In genomic region chr12:16589966-16590365, GRCm38 (mm10) we compare ENCODE assay signal across 7 mouse cellular contexts. TPM values are rescaled to one million over a fixed set of nuclear protein-coding genes. Genes with fewer than 3 reads are reported as not detected.
A peak's percentile ranks its signal among the peaks of the same experiment; 100 is the strongest.
DNase-seq lines count a peak whose midpoint lies in the region; ATAC-seq and TF ChIP-seq lines count a peak whose summit lies in the region.

No protein-coding gene starts in this region.

- no peak for TF ChIP-seq RAD21 in CH12.LX (IDR thresholded peaks at IDR 0.05; ENCODE audit: low read depth, low read length)

- no peak overlapping the region for H3K27ac ChIP-seq in CH12.LX (ENCODE audit: insufficient read depth, low read depth)
- H3K27ac ChIP-seq in embryonic facial prominence, embryonic 10.5 days (replicated peaks): peak overlapping the region; percentile 90
- H3K27ac ChIP-seq in intestine, embryonic 14.5 days (ENCODE audit: low read depth): no peak overlapping the region
- no peak overlapping the region for H3K27ac ChIP-seq in left cerebral cortex, adult 2 months

- no peak for ATAC-seq in intestine, embryonic 14.5 days (replicated peaks; ENCODE audit: low FRiP score, low TSS enrichment, low read depth)

- TF ChIP-seq CTCF in CH12.LX (conservative IDR thresholded peaks at IDR 0.05 in 1 of 2, IDR thresholded peaks at IDR 0.05 in 1 of 2; ENCODE audit: low read depth in 2 of 2, low read length in 2 of 2): no peak
- TF ChIP-seq CTCF in left cerebral cortex, adult 2 months (IDR thresholded peaks at IDR 0.05): no peak

- dilution Hi-C loops in CH12.LX (cut with MboI; ENCODE audit: extremely low pct_ligation_motif_present, extremely low pct_unique_long_range_greater_than_20kb, low sequenced_read_pairs): no loop called here

- peaks cover 22 to 70% of the 10 kb centered on the region in 2 experiments for H3K4me1 ChIP-seq in CH12.LX (ENCODE audit: control insufficient read depth in 1 of 2, insufficient read depth in 2 of 2)
- H3K4me1 ChIP-seq in embryonic facial prominence, embryonic 10.5 days: peaks cover 63% of the 10 kb centered on the region
- peaks cover 14% of the 10 kb centered on the region for H3K4me1 ChIP-seq in intestine, embryonic 14.5 days (replicated peaks; ENCODE audit: control insufficient read depth, insufficient read depth, low read length)

- in situ Hi-C loops in CH12.LX (cut with MboI; ENCODE audit: low pct_ligation_motif_present, low pct_unique_long_range_greater_than_20kb, low sequenced_read_pairs): no loop called here

- no peak overlapping the region for H3K4me3 ChIP-seq in CH12.LX (replicated peaks in 1 of 3; ENCODE audit: low read depth in 2 of 3, low read length in 2 of 3, poor library complexity in 1 of 3)
- peak overlapping the region; percentile 86 for H3K4me3 ChIP-seq in embryonic facial prominence, embryonic 10.5 days
- no peak overlapping the region; the same call in 1 of the 2 replicates for H3K4me3 ChIP-seq in intestine, embryonic 14.5 days (ENCODE audit: low read depth, low read length)
- H3K4me3 ChIP-seq in left cerebral cortex, adult 2 months: no peak overlapping the region

- H3K36me3 ChIP-seq in CH12.LX (replicated peaks in 1 of 2; ENCODE audit: control insufficient read depth in 1 of 2, insufficient read depth in 1 of 2, low read length in 1 of 2): peaks cover 0 to 4% of the 10 kb centered on the region in 2 experiments
- H3K36me3 ChIP-seq in embryonic facial prominence, embryonic 10.5 days (replicated peaks): no peaks in the 10 kb centered on the region
- no peaks in the 10 kb centered on the region for H3K36me3 ChIP-seq in intestine, embryonic 14.5 days (ENCODE audit: control insufficient read depth, insufficient read depth, low read length)

- TF ChIP-seq EP300 in CH12.LX (IDR thresholded peaks at IDR 0.05; ENCODE audit: low read length): no peak

- no peaks in the 10 kb centered on the region for H3K27me3 ChIP-seq in CH12.LX (replicated peaks)
- H3K27me3 ChIP-seq in embryonic facial prominence, embryonic 10.5 days (replicated peaks; ENCODE audit: low read depth, poor library complexity, severe bottlenecking): no peaks in the 10 kb centered on the region
- no peaks in the 10 kb centered on the region for H3K27me3 ChIP-seq in intestine, embryonic 14.5 days (replicated peaks; ENCODE audit: control insufficient read depth, insufficient read depth, low read length)

- no peaks in the 10 kb centered on the region for H3K79me2 ChIP-seq in CH12.LX (replicated peaks; ENCODE audit: control insufficient read depth, extremely low read depth, insufficient read depth, poor library complexity, severe bottlenecking)

- intact Hi-C loops in left cerebral cortex, adult 2 months (cut with DNase I): no loop called here

- 14% methylated on average over 4 of the region's 4 CpGs for WGBS in embryonic facial prominence, embryonic 10.5 days
- WGBS in intestine, embryonic 14.5 days: 8% methylated on average over 4 of the region's 4 CpGs

- H3K9ac ChIP-seq in CH12.LX (ENCODE audit: insufficient read depth, low read depth): no peak overlapping the region
- no peak overlapping the region for H3K9ac ChIP-seq in intestine, embryonic 14.5 days (ENCODE audit: low read length)

- DNase-seq in CH12.LX (ENCODE audit: extremely low read depth): no peak
- DNase-seq in embryonic facial prominence, embryonic 10.5 days (ENCODE audit: low spot score): no peak
- peak; percentile 70 for DNase-seq in intestine, embryonic 14.5 days (ENCODE audit: low spot score)
- peak; percentile 59 for DNase-seq in lung, postnatal 10 days
- no peak for DNase-seq in frontal cortex, postnatal 14 days (ENCODE audit: low spot score in 2 of 2)
- DNase-seq in layer of hippocampus, postnatal 25 days (ENCODE audit: extremely low spot score in 1 of 2, low spot score in 1 of 2): no peak
- DNase-seq in left cerebral cortex, adult 2 months (ENCODE audit: extremely low spot score in 1 of 2, low spot score in 2 of 2): no peak

- H3K9me3 ChIP-seq in CH12.LX (replicated peaks; ENCODE audit: low read length): no peaks in the 10 kb centered on the region
- no peaks in the 10 kb centered on the region for H3K9me3 ChIP-seq in embryonic facial prominence, embryonic 10.5 days
- H3K9me3 ChIP-seq in intestine, embryonic 14.5 days (ENCODE audit: control insufficient read depth, low read length): no peaks in the 10 kb centered on the region

- 0 out of 2 replicates have a peak overlapping the region, but pooled peaks have one; percentile 24 for H3K4me2 ChIP-seq in CH12.LX (ENCODE audit: insufficient read depth, low read depth, poor library complexity, severe bottlenecking)
- peak overlapping the region; percentile 86 for H3K4me2 ChIP-seq in intestine, embryonic 14.5 days (ENCODE audit: low read length)

- TF ChIP-seq POLR2A in CH12.LX (IDR thresholded peaks at IDR 0.05; ENCODE audit: low read depth, low read length): no peak

TF ChIP-seq in CH12.LX, 34 proteins besides CTCF, POLR2A, EP300 and RAD21:
- TF ChIP-seq SIN3A (IDR thresholded peaks at IDR 0.05; ENCODE audit: low read length) (no peak), UBTF (IDR thresholded peaks at IDR 0.05; ENCODE audit: low read depth, low read length) (no peak), NELFE (IDR thresholded peaks at IDR 0.05; ENCODE audit: low read depth, low read length) (no peak), PAX5 (IDR thresholded peaks at IDR 0.05; ENCODE audit: low read length) (no peak), TBP (conservative IDR thresholded peaks at IDR 0.05; ENCODE audit: low read depth, low read length) (no peak), USF1 (IDR thresholded peaks at IDR 0.05; ENCODE audit: low read depth, low read length) (no peak), MAZ (IDR thresholded peaks at IDR 0.05; ENCODE audit: low read depth, low read length) (no peak), MAX (IDR thresholded peaks at IDR 0.05; ENCODE audit: low read length) (no peak), CHD1 (IDR thresholded peaks at IDR 0.05; ENCODE audit: low read depth, low read length) (no peak), ZNF384 (IDR thresholded peaks at IDR 0.05; ENCODE audit: low read depth, low read length) (no peak), MEF2A (IDR thresholded peaks at IDR 0.05; ENCODE audit: borderline replicate concordance, low read depth, low read length) (no peak)

RNA-seq across cellular contexts. Expression of gene Lpin1, which starts 20.8 kb away (rescaled TPM):
- total RNA-seq in CH12.LX (2012; rRNA removed) (4.7 and 6.7 TPM in 2 replicates), CH12.LX (2014; rRNA removed) (5.3 and 6.1 TPM in 2 replicates)
- polyA plus RNA-seq in CH12.LX (2012; ENCODE audit: insufficient read length, low read depth): 6.9 and 7.5 TPM in 2 replicates
- 6.2 and 6.7 TPM in 2 replicates for polyA plus RNA-seq in embryonic facial prominence, embryonic 10.5 days (2016; fragmentation: Nextera tagmentation; extraction: Ambion mirVana)
- 7.0 and 8.4 TPM in 2 replicates for polyA plus RNA-seq in intestine, embryonic 14.5 days (2014; fragmentation: Nextera tagmentation; extraction: Ambion mirVana)
- 10 to 100 TPM; 22.8 to 24.0 TPM for total RNA-seq in layer of hippocampus, postnatal 25 days (2021)
- total RNA-seq in left cerebral cortex, adult 2 months (2021): 10 to 100 TPM; 21.6 to 26.6 TPM

Comparison
In these comparisons a context has a peak if more than half of its experiments do, and no peak if none do; other contexts are left out.
1. DNase-seq: peak in intestine, embryonic 14.5 days (single experiment) and lung, postnatal 10 days (single experiment); none in CH12.LX (single experiment), embryonic facial prominence, embryonic 10.5 days (single experiment), frontal cortex, postnatal 14 days (0 of 2), layer of hippocampus, postnatal 25 days (0 of 2) and left cerebral cortex, adult 2 months (0 of 2).